Mouse (Mus musculus) neural tube, embryonic 14.5 days (tissue): Measurements from ENCODE around the gene Lrrc49. TPM values are rescaled to one million over a fixed set of nuclear protein-coding genes. Genes with fewer than 3 reads are reported as not detected.

Experiments used
- ATAC-seq: fragments of 200-750 bp; cut with Nextera tagmentation; 2 replicates; pipeline ENCODE4 v1.8.0; 2017; ENCODE audit warnings: low read depth, mild to moderate bottlenecking, moderate TSS enrichment, moderate library complexity
- H3K27ac ChIP-seq: fragments of 300-500 bp; sonication (generic); 2 replicates; pipeline ENCODE4 v1.5.1; 2014; ENCODE audit warnings: low read depth, mild to moderate bottlenecking, control low read depth, low read length, moderate library complexity, mixed read lengths
- H3K27me3 ChIP-seq: fragments of 300-500 bp; sonication (generic); 2 replicates; pipeline ENCODE4 v1.6.1; 2014; ENCODE audit warnings: low read length; ENCODE audit not compliant: control insufficient read depth, insufficient read depth
- H3K36me3 ChIP-seq: fragments of 300-500 bp; sonication (generic); 2 replicates; pipeline ENCODE4 v1.6.1; 2014; ENCODE audit warnings: low read length, mixed read lengths; ENCODE audit not compliant: control insufficient read depth, insufficient read depth
- H3K4me1 ChIP-seq: fragments of 300-500 bp; sonication (generic); 2 replicates; pipeline ENCODE4 v1.6.1; 2014; ENCODE audit warnings: low read length; ENCODE audit not compliant: control insufficient read depth, insufficient read depth
- H3K4me2 ChIP-seq: fragments of 300-500 bp; sonication (generic); 2 replicates; pipeline ENCODE4 v1.6.1; 2014; ENCODE audit warnings: mild to moderate bottlenecking, low read depth, low read length, control low read depth
- H3K4me3 ChIP-seq: fragments of 300-500 bp; sonication (generic); 2 replicates; pipeline ENCODE4 v1.5.1; 2014; ENCODE audit warnings: low read depth, low read length, control low read depth, mixed read lengths
- H3K9ac ChIP-seq: fragments of 300-500 bp; sonication (generic); replicated peaks from 2 replicates; pipeline ENCODE4 v1.6.1; 2014; ENCODE audit warnings: low read depth, mild to moderate bottlenecking, control low read depth, low read length, mixed read lengths
- H3K9me3 ChIP-seq: fragments of 300-500 bp; sonication (generic); 2 replicates; pipeline ENCODE4 v1.6.1; 2016; ENCODE audit warnings: low read length; ENCODE audit not compliant: control insufficient read depth
- WGBS: fragments of 180-500 bp; shearing (Covaris S2); extraction: QIAGEN DNeasy Blood & Tissue Kit; methylation state at CpG from one replicate; pipeline ENCODE4 v1.1.7; 2014; 5-methylcytosine and 5-hydroxymethylcytosine counted together
- polyA plus RNA-seq: library from polyadenylated mRNA; unstranded; fragments of >200 nt; fragmentation: Nextera tagmentation; extraction: Ambion mirVana; gene quantifications from 2 replicates; pipeline ENCODE4 v1.2.1, GENCODE M21; 2014

Gene Lrrc49
- polyA plus RNA-seq, 1 experiment from 2014 or later = 91.0 TPM

- ATAC-seq = no peak
- no peaks in the 10 kb centered on the region for H3K4me1 ChIP-seq
- no peak overlapping the region for H3K9ac ChIP-seq
Observed at GRCm38 (mm10) chr9:60527051-60527450, 160.9 kb downstream of the Lrrc49 start.

GRCm38 (mm10) chr9:60526195-60526594 lies 161.8 kb downstream of the Lrrc49 start:
- H3K4me3 ChIP-seq = no peak overlapping the region
- H3K27ac ChIP-seq = no peak overlapping the region
- H3K9ac ChIP-seq = no peak overlapping the region
- no peaks in the 10 kb centered on the region for H3K36me3 ChIP-seq
- H3K4me2 ChIP-seq = no peak overlapping the region
- no peaks in the 10 kb centered on the region for H3K9me3 ChIP-seq
- ATAC-seq = no peak
- no peaks in the 10 kb centered on the region for H3K4me1 ChIP-seq
- 75% methylated on average over 5 of the region's 5 CpGs for WGBS
- H3K27me3 ChIP-seq = no peaks in the 10 kb centered on the region; the same call in 1 of the 2 replicates

More at GRCm38 (mm10) chr9:60527051-60527450, 160.9 kb downstream of the Lrrc49 start:
- Histone ChIP-seq H3K4me2 (no peak overlapping the region), H3K36me3 (no peaks in the 10 kb centered on the region), H3K4me3 (no peak overlapping the region), H3K27ac (no peak overlapping the region), H3K27me3 (no peaks in the 10 kb centered on the region; the same call in 1 of the 2 replicates), H3K9me3 (no peaks in the 10 kb centered on the region)
- 72% methylated on average over 5 of the region's 5 CpGs for WGBS

- WGBS = 1% methylated on average over 35 of the region's 51 CpGs
- peak within 1 kb of the TSS; percentile 59 for H3K9ac ChIP-seq
- peak; percentile 39; the same call in 1 of the 2 replicates for ATAC-seq
- no peak within 1 kb of the TSS for H3K27ac ChIP-seq
- peak within 1 kb of the TSS; percentile 44 for H3K4me3 ChIP-seq
- H3K27me3 ChIP-seq = no peaks in the 10 kb centered on the region; the same call in 1 of the 2 replicates
- no peaks in the 10 kb centered on the region for H3K36me3 ChIP-seq
- no peaks in the 10 kb centered on the region for H3K9me3 ChIP-seq
- peaks cover 22% of the 10 kb centered on the region for H3K4me1 ChIP-seq
- peak within 1 kb of the TSS; percentile 73 for H3K4me2 ChIP-seq
Observed at GRCm38 (mm10) chr9:60521806-60522264, 166.1 kb downstream of the Lrrc49 start, which contains the start of gene Thsd4. TSS of gene Thsd4 (minus strand) at chr9:60522046.

- H3K4me1 ChIP-seq = peaks cover 22% of the 10 kb centered on the region
- no peak overlapping the region for H3K9ac ChIP-seq
- H3K36me3 ChIP-seq = no peaks in the 10 kb centered on the region
- H3K4me2 ChIP-seq = peak overlapping the region; percentile 73
- peak overlapping the region; percentile 44 for H3K4me3 ChIP-seq
- 36% methylated on average over 5 of the region's 5 CpGs for WGBS
- ATAC-seq = no peak
- H3K9me3 ChIP-seq = no peaks in the 10 kb centered on the region
- no peak overlapping the region for H3K27ac ChIP-seq
- no peaks in the 10 kb centered on the region; the same call in 1 of the 2 replicates for H3K27me3 ChIP-seq
Observed at GRCm38 (mm10) chr9:60521143-60521542, 166.8 kb downstream of the Lrrc49 start.

GRCm38 (mm10) chr9:60519601-60520000 lies 168.4 kb downstream of the Lrrc49 start:
- no peak overlapping the region for H3K9ac ChIP-seq
- no peaks in the 10 kb centered on the region for H3K9me3 ChIP-seq
- peaks cover 22% of the 10 kb centered on the region for H3K4me1 ChIP-seq
- 7% methylated on average over 3 of the region's 3 CpGs for WGBS
- H3K27me3 ChIP-seq = no peaks in the 10 kb centered on the region; the same call in 1 of the 2 replicates
- no peak overlapping the region; the same call in 1 of the 2 replicates for H3K4me2 ChIP-seq
- no peaks in the 10 kb centered on the region for H3K36me3 ChIP-seq
- H3K27ac ChIP-seq = peak overlapping the region; percentile 48
- peak; percentile 31; the same call in 1 of the 2 replicates for ATAC-seq
- no peak overlapping the region for H3K4me3 ChIP-seq

Other genes with a start within 250 kb of the Lrrc49 start
- 9.0 and 12.8 TPM in 2 replicates for gene Thsd4, start 166.1 kb downstream of the Lrrc49 start, polyA plus RNA-seq
- gene Larp6, start 24.8 kb upstream of the Lrrc49 start, polyA plus RNA-seq = 18.2 and 22.4 TPM in 2 replicates
- gene Uaca, start 106.4 kb upstream of the Lrrc49 start, polyA plus RNA-seq = 4.8 and 11.5 TPM in 2 replicates